Mouse (Mus musculus) G1E (cell line): ENCODE measurements at regions not wholly inside any gene's neighbourhood (a gene's known extent, or its start where the extent isn't known, plus 50 kb on each side); places are given as distances from the start of the nearest gene placed in this dataset.

Experiments used
- CTCF ChIP-seq: IDR thresholded peaks from 2 replicates; pipeline ENCODE4 v1.5.1; 2012; ENCODE audit warnings: low read depth, low read length, inconsistent platforms, mixed read lengths
- POLR2AphosphoS5 ChIP-seq: IDR thresholded peaks from 2 replicates; pipeline ENCODE4 v1.6.1; 2012; ENCODE audit warnings: low read depth, low read length, inconsistent platforms; ENCODE audit not compliant: insufficient replicate concordance

DNA sequence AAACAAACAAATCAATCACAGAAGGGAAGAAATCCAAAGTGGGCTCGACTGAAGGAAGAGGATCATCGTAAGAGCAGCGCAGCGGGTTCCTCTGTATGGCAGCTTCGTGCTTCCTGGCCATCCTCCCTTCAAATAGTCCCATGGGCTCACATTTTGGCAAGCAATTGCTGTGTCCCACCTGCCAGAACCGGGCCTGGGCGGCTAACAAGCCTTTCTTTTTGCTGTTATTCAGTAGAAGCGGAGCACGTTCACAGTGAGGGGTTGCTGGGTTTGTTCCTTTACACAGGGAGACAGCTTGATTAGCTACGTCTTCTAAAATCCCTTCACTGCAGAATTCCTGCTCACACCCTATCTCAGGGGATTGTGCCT is 258.6 kb upstream of the Prok2 start:
- TF ChIP-seq CTCF (no peak), POLR2AphosphoS5 (no peak)
